Mouse (Mus musculus): ENCODE data around the gene Tff1. TPM values are rescaled to one million over a fixed set of nuclear protein-coding genes. Genes with fewer than 3 reads are reported as not detected.

Gene Tff1
- polyA plus RNA-seq, 1 experiment: 0.85 TPM

GRCm38 (mm10) chr17:31119429-31119828 lies 45.6 kb downstream of the Tff1 start:
- Histone ChIP-seq H3ac (ENCODE audit: control insufficient read depth, insufficient read length) (no peak overlapping the region), H3K27me3 (ENCODE audit: control insufficient read depth, insufficient read depth, insufficient read length) (no peaks in the 10 kb centered on the region), H3K4me3 (no peak overlapping the region), H3K79me2 (ENCODE audit: control insufficient read depth, insufficient read depth) (no peaks in the 10 kb centered on the region), H3K36me3 (ENCODE audit: control insufficient read depth, insufficient read depth) (no peaks in the 10 kb centered on the region), H3K4me2 (ENCODE audit: low read depth) (no peak overlapping the region)
- no peak for TF ChIP-seq CEBPB (IDR thresholded peaks at IDR 0.05; ENCODE audit: insufficient read depth, poor library complexity, severe bottlenecking)
- no peak for TF ChIP-seq TCF12 (IDR thresholded peaks at IDR 0.05; ENCODE audit: insufficient read depth, poor library complexity, severe bottlenecking)
- TF ChIP-seq MYOD1 (IDR thresholded peaks at IDR 0.05; ENCODE audit: control insufficient read depth in 1 of 3, insufficient read length in 2 of 3, low read depth in 2 of 3): no peak
- TF ChIP-seq POLR2A (IDR thresholded peaks at IDR 0.05; ENCODE audit: insufficient read length, low read depth): no peak
- TF ChIP-seq MAX (IDR thresholded peaks at IDR 0.05; ENCODE audit: low read depth): no peak
- TF ChIP-seq E2F4 (IDR thresholded peaks at IDR 0.05; ENCODE audit: insufficient read depth): no peak
- TF ChIP-seq TCF3 (IDR thresholded peaks at IDR 0.05; ENCODE audit: insufficient read length, low read depth): no peak
- TF ChIP-seq POLR2AphosphoS2 (IDR thresholded peaks at IDR 0.05; ENCODE audit: insufficient read length, low read depth): no peak
- no peak for TF ChIP-seq MYOG (IDR thresholded peaks at IDR 0.05; ENCODE audit: control insufficient read depth in 1 of 3, insufficient read depth in 1 of 3, insufficient read length in 2 of 3, low read depth in 2 of 3)
- TF ChIP-seq USF1 (IDR thresholded peaks at IDR 0.05; ENCODE audit: low read depth): no peak
- no peak for TF ChIP-seq SRF (IDR thresholded peaks at IDR 0.05; ENCODE audit: control insufficient read depth, insufficient read length, low read depth)

- Histone ChIP-seq H3K36me3 (ENCODE audit: control insufficient read depth, insufficient read depth) (no peaks in the 10 kb centered on the region), H3ac (ENCODE audit: control insufficient read depth, insufficient read length) (no peak overlapping the region), H3K4me3 (no peak overlapping the region), H3K4me2 (ENCODE audit: low read depth) (no peak overlapping the region), H3K27me3 (ENCODE audit: control insufficient read depth, insufficient read depth, insufficient read length) (no peaks in the 10 kb centered on the region), H3K79me2 (ENCODE audit: control insufficient read depth, insufficient read depth) (no peaks in the 10 kb centered on the region)
- TF ChIP-seq E2F4 (IDR thresholded peaks at IDR 0.05; ENCODE audit: insufficient read depth) (no peak), TCF3 (IDR thresholded peaks at IDR 0.05; ENCODE audit: insufficient read length, low read depth) (no peak), POLR2A (IDR thresholded peaks at IDR 0.05; ENCODE audit: insufficient read length, low read depth) (no peak), MAX (IDR thresholded peaks at IDR 0.05; ENCODE audit: low read depth) (no peak), MYOD1 (IDR thresholded peaks at IDR 0.05; ENCODE audit: control insufficient read depth in 1 of 3, insufficient read length in 2 of 3, low read depth in 2 of 3) (no peak), USF1 (IDR thresholded peaks at IDR 0.05; ENCODE audit: low read depth) (no peak), MYOG (IDR thresholded peaks at IDR 0.05; ENCODE audit: control insufficient read depth in 1 of 3, insufficient read depth in 1 of 3, insufficient read length in 2 of 3, low read depth in 2 of 3) (no peak), SRF (IDR thresholded peaks at IDR 0.05; ENCODE audit: control insufficient read depth, insufficient read length, low read depth) (no peak), CEBPB (IDR thresholded peaks at IDR 0.05; ENCODE audit: insufficient read depth, poor library complexity, severe bottlenecking) (no peak), REST (IDR thresholded peaks at IDR 0.05; ENCODE audit: insufficient read depth, insufficient read length) (no peak), TCF12 (IDR thresholded peaks at IDR 0.05; ENCODE audit: insufficient read depth, poor library complexity, severe bottlenecking) (no peak), POLR2AphosphoS2 (IDR thresholded peaks at IDR 0.05; ENCODE audit: insufficient read length, low read depth) (no peak)
Measured at GRCm38 (mm10) chr17:31117946-31118345, 47.1 kb downstream of the Tff1 start.

GRCm38 (mm10) chr17:31116063-31116462 lies 49.0 kb downstream of the Tff1 start:
- TF ChIP-seq TCF3 (IDR thresholded peaks at IDR 0.05; ENCODE audit: insufficient read length, low read depth): no peak
- no peak for TF ChIP-seq MYOD1 (IDR thresholded peaks at IDR 0.05; ENCODE audit: control insufficient read depth in 1 of 3, insufficient read length in 2 of 3, low read depth in 2 of 3)
- TF ChIP-seq REST (IDR thresholded peaks at IDR 0.05; ENCODE audit: insufficient read depth, insufficient read length): no peak
- Histone ChIP-seq H3K79me2 (ENCODE audit: control insufficient read depth, insufficient read depth) (no peaks in the 10 kb centered on the region), H3K36me3 (ENCODE audit: control insufficient read depth, insufficient read depth) (no peaks in the 10 kb centered on the region), H3ac (ENCODE audit: control insufficient read depth, insufficient read length) (no peak overlapping the region), H3K4me2 (ENCODE audit: low read depth) (no peak overlapping the region), H3K27me3 (ENCODE audit: control insufficient read depth, insufficient read depth, insufficient read length) (no peaks in the 10 kb centered on the region), H3K4me3 (no peak overlapping the region)

GRCm38 (mm10) chr17:31113191-31113856 lies 51.8 kb downstream of the Tff1 start:
- TF ChIP-seq TCF12 (IDR thresholded peaks at IDR 0.05; ENCODE audit: insufficient read depth, poor library complexity, severe bottlenecking) (no peak), SRF (IDR thresholded peaks at IDR 0.05; ENCODE audit: control insufficient read depth, insufficient read length, low read depth) (no peak), POLR2AphosphoS2 (IDR thresholded peaks at IDR 0.05; ENCODE audit: insufficient read length, low read depth) (no peak), E2F4 (IDR thresholded peaks at IDR 0.05; ENCODE audit: insufficient read depth) (no peak), MYOG (IDR thresholded peaks at IDR 0.05; ENCODE audit: control insufficient read depth in 1 of 3, insufficient read depth in 1 of 3, insufficient read length in 2 of 3, low read depth in 2 of 3) (no peak), POLR2A (IDR thresholded peaks at IDR 0.05; ENCODE audit: insufficient read length, low read depth) (no peak), CEBPB (IDR thresholded peaks at IDR 0.05; ENCODE audit: insufficient read depth, poor library complexity, severe bottlenecking) (no peak), USF1 (IDR thresholded peaks at IDR 0.05; ENCODE audit: low read depth) (no peak), MAX (IDR thresholded peaks at IDR 0.05; ENCODE audit: low read depth) (no peak), REST (IDR thresholded peaks at IDR 0.05; ENCODE audit: insufficient read depth, insufficient read length) (no peak)
- Histone ChIP-seq H3ac (ENCODE audit: control insufficient read depth, insufficient read length) (no peak overlapping the region), H3K36me3 (ENCODE audit: control insufficient read depth, insufficient read depth) (no peaks in the 10 kb centered on the region), H3K4me3 (no peak overlapping the region), H3K27me3 (ENCODE audit: control insufficient read depth, insufficient read depth, insufficient read length) (no peaks in the 10 kb centered on the region), H3K79me2 (ENCODE audit: control insufficient read depth, insufficient read depth) (no peaks in the 10 kb centered on the region), H3K4me2 (ENCODE audit: low read depth) (no peak overlapping the region)

Other genes starting within 250 kb of the Tff1 start
- gene Umodl1, start 210.6 kb downstream of the Tff1 start, polyA plus RNA-seq (2012; fragmentation: generic; extraction: Trizol): not detected
- 0.94 TPM for gene Abcg1, start 107.6 kb downstream of the Tff1 start, polyA plus RNA-seq (2012; fragmentation: generic; extraction: Trizol)
- gene Tff3, start 35.6 kb downstream of the Tff1 start, polyA plus RNA-seq (2012; fragmentation: generic; extraction: Trizol): not detected
- not detected for gene Tff2, start 21.0 kb downstream of the Tff1 start, polyA plus RNA-seq (2012; fragmentation: generic; extraction: Trizol)
- gene Tmprss3, start 33.7 kb upstream of the Tff1 start, polyA plus RNA-seq (2012; fragmentation: generic; extraction: Trizol): not detected
- gene Ubash3a, start 42.6 kb upstream of the Tff1 start, polyA plus RNA-seq (2012; fragmentation: generic; extraction: Trizol): not detected
- gene Rsph1, start 112.1 kb upstream of the Tff1 start, polyA plus RNA-seq (2012; fragmentation: generic; extraction: Trizol): 0.30 TPM
- 0.12 TPM for gene Slc37a1, start 121.5 kb upstream of the Tff1 start, polyA plus RNA-seq (2012; fragmentation: generic; extraction: Trizol)
- gene Pde9a, start 220.9 kb upstream of the Tff1 start, polyA plus RNA-seq (2012; fragmentation: generic; extraction: Trizol): 0.14 TPM

All from myocyte (in vitro differentiated cells).